Mouse (Mus musculus): ENCODE results near the gene Hist1h3b. TPM values are rescaled to one million over a fixed set of nuclear protein-coding genes. Genes with fewer than 3 reads are reported as not detected.
"Not testable (repeated sequence)": the region's sequence is repeated elsewhere in the genome, so short reads cannot be mapped to it uniquely, and the experiment has no call there.

Gene Hist1h3b
- total RNA-seq (2021), result 10 to 100 TPM in 1 of 2 experiments, 1 to 10 TPM in 1; 9.7 to 14.5 TPM

- intact Hi-C loops (cut with DNase I), result not testable (repeated sequence)
- peak; percentile 88 to 92 for DNase-seq (ENCODE audit: low spot score in 2 of 2)
Measured at GRCm38 (mm10) chr13:23752067-23752741, at the start of gene Hist1h3b. Hist1h3b (plus strand) TSS chr13:23752267.

DNA sequence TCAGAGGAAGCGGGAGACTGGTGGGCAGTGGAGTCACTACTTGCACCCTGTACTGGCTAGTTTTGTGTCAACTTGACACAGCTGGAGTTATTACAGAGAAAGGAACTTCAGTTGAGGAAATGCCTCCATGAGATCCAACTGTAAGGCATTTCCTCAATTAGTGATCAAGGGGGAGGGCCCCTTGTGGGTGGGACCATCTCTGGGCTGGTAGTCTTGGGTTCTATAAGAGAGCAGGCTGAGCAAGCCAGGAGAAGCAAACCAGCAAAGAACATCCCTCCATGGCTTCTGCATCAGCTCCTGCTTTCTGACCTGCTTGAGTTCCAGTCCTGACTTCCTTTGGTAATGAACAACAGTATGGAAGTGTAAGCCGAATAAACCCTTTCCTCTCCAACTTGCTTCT, 49.3 kb upstream of the Hist1h3b start:
- intact Hi-C loops (cut with DNase I), result not testable (repeated sequence)

GRCm38 (mm10) chr13:23705751-23706356, 46.2 kb upstream of the Hist1h3b start:
- intact Hi-C loops (cut with DNase I), result no loop called here
- no peak for DNase-seq (ENCODE audit: low spot score in 2 of 2)

More for the DNA sequence above, 49.3 kb upstream of the Hist1h3b start:
- not testable (repeated sequence) for DNase-seq (ENCODE audit: low spot score in 2 of 2)

DNA sequence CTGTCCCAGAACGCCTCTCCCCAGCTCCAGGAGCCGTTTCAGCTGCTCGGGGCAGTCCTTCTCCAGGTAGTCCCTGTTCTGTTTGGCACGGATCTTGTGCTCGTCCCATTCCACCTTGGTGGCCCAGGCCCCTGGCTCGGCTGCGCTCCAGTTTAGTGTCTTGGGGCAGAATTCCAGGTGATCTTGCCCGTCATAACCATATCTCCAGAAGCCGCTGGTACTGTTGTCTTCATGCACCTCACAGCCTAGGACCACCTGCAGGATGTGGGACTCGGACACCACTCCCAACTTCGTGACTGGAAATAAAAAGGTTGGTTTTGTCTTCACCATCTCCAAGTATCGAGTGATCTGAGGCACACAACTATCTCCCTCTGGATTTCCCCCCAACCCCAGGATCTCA, 45.3 kb upstream of the Hist1h3b start:
- no peak for DNase-seq (ENCODE audit: low spot score in 2 of 2)
- intact Hi-C loops (cut with DNase I), result no loop called here

DNA sequence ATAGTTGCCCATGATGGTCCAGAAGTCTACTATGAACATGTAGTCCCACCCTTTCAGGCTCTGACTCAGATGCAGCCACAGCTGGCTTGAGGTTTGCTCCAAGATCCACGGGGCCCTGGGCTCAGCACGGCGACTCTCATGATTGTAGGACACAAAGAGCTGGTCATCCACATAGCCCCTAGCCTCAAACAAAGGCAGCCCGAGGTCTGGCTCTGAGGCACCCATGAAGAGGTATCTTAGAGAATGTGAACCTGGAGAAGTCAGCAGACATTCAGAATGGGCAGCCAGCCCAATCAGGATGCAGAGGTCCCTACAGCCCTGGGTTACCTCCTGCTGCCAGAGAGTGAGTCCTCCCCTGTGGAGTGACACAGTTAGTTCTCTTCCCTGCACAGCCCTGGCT, 44.0 kb upstream of the Hist1h3b start:
- intact Hi-C loops (cut with DNase I), result no loop called here
- no peak for DNase-seq (ENCODE audit: low spot score in 2 of 2)

GRCm38 (mm10) chr13:23708654-23709053, 43.4 kb upstream of the Hist1h3b start:
- intact Hi-C loops (cut with DNase I), result no loop called here
- no peak for DNase-seq (ENCODE audit: low spot score in 2 of 2)

GRCm38 (mm10) chr13:23709714-23710373, 42.2 kb upstream of the Hist1h3b start:
- intact Hi-C loops (cut with DNase I), result no loop called here
- DNase-seq (ENCODE audit: low spot score in 2 of 2), result no peak

DNA sequence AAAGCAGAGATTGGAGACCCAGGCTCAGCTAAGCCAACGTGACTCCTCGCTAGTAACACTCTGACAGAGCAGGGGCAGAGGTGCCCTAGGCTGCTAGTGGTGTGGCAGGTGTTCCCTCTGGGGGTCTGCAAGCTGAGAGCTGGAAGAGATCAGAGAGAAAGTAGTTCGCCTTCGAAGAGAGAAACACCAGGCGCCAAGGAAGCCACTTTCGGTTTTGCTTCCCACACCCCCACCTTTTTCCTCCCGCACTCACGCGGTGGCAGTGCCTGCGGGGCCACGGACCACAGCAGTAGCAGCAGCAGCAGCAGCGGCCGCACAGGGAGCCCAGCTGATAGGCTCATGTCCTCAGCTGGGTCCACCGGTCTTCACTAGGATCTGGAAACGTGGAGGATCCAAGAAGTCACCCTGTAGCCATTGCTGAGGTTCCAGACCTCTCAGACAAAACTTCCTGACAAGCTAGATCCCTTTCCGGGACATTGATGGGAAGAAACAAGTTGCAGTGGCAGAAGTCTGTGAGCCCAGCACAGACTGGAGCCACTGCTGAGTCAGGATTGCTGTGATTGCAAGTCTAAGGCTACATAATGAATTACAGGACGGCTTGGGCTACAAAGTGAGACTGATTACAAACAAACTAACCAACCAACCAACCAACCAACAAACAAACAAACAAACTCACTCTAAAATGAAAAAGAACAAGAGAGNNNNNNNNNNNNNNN, 41.5 kb upstream of the Hist1h3b start, which contains the start of gene Hfe:
Gene Hfe, minus strand, starts transcription at position 481 of the 716 bp plus-strand sequence.
- DNase-seq (ENCODE audit: low spot score in 2 of 2), result peak; percentile 23 to 32

DNA sequence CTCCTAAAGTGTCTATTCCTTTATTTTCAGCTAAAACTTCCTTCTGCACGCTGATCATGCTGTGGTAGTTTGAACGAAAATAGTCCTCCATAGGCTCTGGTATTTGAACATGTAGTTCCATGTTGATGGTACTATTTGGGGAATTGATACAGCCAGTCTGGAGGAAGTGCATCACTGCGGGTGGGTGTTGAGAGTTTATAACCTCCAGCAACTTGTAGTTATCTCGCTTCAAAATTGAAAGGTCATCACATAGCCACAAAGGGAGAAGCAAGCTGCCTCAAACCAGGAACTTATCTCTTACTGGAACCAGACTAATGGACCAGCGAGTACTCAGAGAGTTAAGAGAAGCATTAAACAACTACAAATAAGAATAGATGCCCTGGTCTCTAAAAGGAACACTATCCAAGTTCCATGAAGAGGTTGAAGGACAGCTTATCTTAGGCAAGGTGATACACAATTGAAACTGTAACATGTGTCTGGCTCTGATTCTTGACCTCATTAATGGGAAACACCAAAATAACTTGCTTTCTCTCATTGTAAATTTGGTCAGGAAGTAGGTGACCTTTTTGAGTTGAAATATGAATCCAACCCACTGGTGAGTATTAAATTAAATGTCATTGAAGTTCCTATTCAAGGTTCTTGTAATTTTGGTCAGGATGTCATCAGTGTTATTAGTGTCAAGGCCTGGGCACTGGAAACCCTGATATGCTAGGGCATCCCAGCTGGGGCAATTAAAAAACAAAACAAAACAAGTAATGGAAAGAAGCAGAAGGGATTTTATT, 35.6 kb upstream of the Hist1h3b start:
- intact Hi-C loops (cut with DNase I), result no loop called here
- DNase-seq (ENCODE audit: low spot score in 2 of 2), result no peak

More for the DNA sequence above, 41.5 kb upstream of the Hist1h3b start, which contains the start of gene Hfe:
- intact Hi-C loops (cut with DNase I), result no loop called here

- intact Hi-C loops (cut with DNase I), result no loop called here
- no peak for DNase-seq (ENCODE audit: low spot score in 2 of 2)
Measured at GRCm38 (mm10) chr13:23717176-23717575, 34.9 kb upstream of the Hist1h3b start.

DNA sequence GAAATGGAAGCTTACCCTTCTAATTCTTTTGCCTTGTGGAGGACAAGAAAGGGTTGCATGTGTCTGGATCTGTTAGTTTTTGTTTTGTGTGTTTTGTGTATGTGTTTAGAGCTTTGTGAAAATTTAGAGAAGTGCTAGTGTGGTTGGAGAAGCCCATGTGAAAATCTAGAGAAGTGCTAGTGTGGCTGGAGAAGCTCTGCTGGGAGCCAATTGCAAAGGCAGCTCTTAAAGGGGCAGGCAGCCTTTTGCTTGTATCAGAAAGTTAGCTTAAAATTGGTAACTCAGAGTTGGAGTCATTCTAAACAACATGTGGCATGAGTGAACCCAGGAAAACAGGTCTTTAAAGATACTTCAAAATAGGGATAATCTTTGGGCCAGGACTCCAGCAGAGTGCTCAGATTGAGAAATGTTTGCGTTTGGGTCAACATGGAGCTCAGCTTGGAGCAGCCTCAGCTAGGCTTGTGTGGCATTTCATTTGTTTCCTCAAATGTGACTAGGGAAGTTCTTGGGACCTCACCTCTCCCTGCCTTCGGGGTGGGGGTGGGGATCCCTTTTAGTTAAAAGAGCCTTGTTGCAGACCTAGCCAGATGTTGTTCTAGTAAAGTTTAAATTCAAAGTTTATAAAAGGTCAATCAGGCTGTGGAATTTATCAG, 34.3 kb upstream of the Hist1h3b start:
- DNase-seq (ENCODE audit: low spot score in 2 of 2); intact Hi-C loops (cut with DNase I): not testable (repeated sequence)

GRCm38 (mm10) chr13:23724239-23724638, 27.8 kb upstream of the Hist1h3b start:
- intact Hi-C loops (cut with DNase I), result no loop called here
- no peak for DNase-seq (ENCODE audit: low spot score in 2 of 2)

DNA sequence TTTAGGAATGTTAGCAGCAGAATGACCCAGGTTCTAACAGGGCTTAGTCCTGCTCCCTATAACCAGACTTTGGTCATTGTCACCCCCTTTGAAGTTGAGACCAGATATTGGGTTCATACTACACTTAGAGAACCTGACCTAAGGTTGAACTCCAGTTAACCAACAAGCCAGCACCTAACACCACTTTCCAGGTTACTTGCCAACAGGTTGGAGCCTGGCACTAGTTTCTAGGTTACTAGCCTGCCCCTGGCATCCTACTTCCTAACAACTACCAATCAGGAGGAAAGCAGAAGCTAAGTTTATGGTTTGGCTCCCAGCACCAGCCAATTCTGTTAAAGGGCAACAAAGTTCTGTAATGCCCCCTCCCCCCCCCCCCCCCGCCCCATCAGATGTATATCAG, 26.9 kb upstream of the Hist1h3b start:
- intact Hi-C loops (cut with DNase I), result no loop called here
- DNase-seq (ENCODE audit: low spot score in 2 of 2), result no peak

DNA sequence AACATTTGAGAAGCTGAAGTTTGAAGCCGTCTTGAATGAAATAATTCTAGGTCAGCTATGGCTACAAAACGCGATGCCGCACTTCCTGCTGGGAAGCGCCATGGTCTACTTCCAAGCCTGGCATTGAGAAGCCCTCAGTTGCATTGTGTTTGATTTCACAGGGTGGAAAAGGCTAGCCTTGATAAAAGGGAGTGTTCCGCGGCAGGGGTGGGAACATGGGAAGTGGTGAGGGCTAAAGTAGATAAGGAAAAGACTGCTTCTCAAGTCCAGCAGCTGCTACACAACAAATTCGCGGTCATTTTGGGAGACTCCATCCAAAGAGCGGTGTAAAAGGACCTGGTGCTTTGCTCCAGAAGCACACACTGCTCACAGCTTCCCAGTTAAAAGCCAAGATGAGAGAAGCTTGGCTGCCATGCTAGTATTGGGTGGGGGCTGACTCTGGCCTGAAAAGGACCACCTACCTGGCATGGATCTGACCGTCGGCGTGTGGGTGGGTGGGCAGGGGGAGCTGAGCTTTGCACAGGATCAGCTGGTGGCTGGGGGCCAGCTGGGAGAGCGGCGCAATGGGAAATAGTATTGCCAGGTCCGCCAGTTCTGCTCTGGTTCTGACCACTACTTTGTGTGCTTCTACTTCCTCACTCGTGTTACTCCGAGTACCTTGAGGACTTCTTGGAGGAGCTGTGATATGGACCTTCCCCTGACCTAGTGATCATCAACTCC, 23.4 kb upstream of the Hist1h3b start:
- DNase-seq (ENCODE audit: low spot score in 2 of 2), result no peak
- intact Hi-C loops (cut with DNase I), result no loop called here

- DNase-seq (ENCODE audit: low spot score in 2 of 2), result no peak
- intact Hi-C loops (cut with DNase I), result no loop called here
Measured at GRCm38 (mm10) chr13:23729192-23729525, 22.9 kb upstream of the Hist1h3b start.

- intact Hi-C loops (cut with DNase I), result no loop called here
- DNase-seq (ENCODE audit: low spot score in 2 of 2), result no peak
Measured at GRCm38 (mm10) chr13:23729706-23730105, 22.4 kb upstream of the Hist1h3b start.

GRCm38 (mm10) chr13:23730479-23730878, 21.6 kb upstream of the Hist1h3b start:
- intact Hi-C loops (cut with DNase I), result no loop called here
- no peak for DNase-seq (ENCODE audit: low spot score in 2 of 2)

- DNase-seq (ENCODE audit: low spot score in 2 of 2), result no peak
- intact Hi-C loops (cut with DNase I), result loop anchor here (1.0 kb wide), 1 partner anchor 31 kb away; no protein-coding TSS in a partner anchor
Measured at GRCm38 (mm10) chr13:23732156-23732804, 19.8 kb upstream of the Hist1h3b start.
